Mouse (Mus musculus): ENCODE data around the gene Fzd2.
A peak's percentile ranks its signal among the peaks of the same experiment; 100 is the strongest.

The Fzd2 gene

GRCm38 (mm10) chr11:102619449-102619848 lies 15.3 kb downstream of the Fzd2 start:
- no peak for DNase-seq (ENCODE audit: low spot score in 2 of 2)

- no peak for DNase-seq (ENCODE audit: low spot score in 2 of 2)
Observed at GRCm38 (mm10) chr11:102623876-102624789, 19.9 kb downstream of the Fzd2 start.

GRCm38 (mm10) chr11:102624888-102625407 lies 20.8 kb downstream of the Fzd2 start:
- no peak for DNase-seq (ENCODE audit: low spot score in 2 of 2)

GRCm38 (mm10) chr11:102627171-102627931 lies 23.2 kb downstream of the Fzd2 start:
- DNase-seq (ENCODE audit: low spot score in 2 of 2): no peak

DNA sequence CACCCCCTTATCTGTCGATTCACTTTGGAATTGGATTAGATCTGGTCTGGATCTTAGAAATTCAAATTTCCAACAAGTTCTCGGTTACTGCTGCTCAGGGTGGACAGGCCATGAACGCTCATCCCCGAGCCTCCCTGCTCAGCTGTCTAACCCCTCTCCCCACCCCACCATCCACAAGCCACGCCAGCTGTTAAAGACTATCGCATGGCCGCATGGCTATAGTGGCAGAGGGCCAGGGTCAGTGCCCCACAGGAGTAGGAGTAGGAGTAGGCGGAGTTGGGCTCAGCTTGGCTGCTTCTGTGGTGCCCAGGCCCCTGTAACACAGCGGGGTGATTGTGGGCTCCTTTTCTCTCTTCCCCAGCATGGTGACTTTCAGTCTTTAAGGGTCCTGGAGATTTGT lies 24.3 kb downstream of the Fzd2 start:
- DNase-seq (ENCODE audit: low spot score in 2 of 2): no peak

GRCm38 (mm10) chr11:102629375-102629774 lies 25.2 kb downstream of the Fzd2 start:
- no peak for DNase-seq (ENCODE audit: low spot score in 2 of 2)

DNA sequence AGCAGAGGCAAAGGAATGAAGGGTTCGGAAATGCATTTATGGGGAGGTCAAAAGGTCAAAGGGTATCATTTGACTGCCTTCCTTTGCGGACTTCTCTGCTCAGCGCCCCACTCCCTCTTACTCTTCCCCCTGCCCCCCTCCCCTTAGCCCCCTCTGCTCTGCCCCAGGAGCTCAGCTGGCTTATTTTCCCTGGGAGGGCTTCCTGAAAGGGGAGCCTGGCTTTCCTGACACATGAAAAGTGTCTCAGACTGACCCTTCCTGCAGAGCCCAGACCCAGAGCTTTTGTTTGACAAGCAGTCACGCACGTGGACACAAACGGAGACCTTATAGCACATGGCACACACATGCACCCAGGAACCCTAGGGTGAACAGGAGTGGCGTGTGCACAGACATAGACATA lies 26.5 kb downstream of the Fzd2 start:
- no peak for DNase-seq (ENCODE audit: low spot score in 2 of 2)

DNA sequence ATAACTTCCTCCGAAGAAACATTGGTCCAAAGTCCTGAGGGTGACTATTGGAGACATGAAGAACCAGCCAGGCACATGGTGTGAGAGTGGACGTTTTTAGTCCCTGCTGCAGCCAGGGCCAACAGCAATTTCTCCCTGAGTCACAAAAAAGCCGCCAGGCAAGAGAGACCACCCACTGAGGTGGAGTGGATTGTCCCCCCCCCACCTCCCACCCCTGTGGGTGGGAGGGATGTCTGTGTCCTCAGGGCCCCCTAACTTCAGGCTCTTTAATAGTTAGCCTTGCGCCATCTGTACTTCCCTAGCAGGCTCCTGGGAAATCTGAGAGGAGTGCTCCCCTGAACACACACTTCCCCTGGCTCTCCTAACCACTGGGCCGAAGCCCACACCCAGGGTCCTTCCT lies 27.0 kb downstream of the Fzd2 start:
- no peak for DNase-seq (ENCODE audit: low spot score in 2 of 2)

- no peak for DNase-seq (ENCODE audit: low spot score in 2 of 2)
Observed at GRCm38 (mm10) chr11:102632725-102633124, 28.5 kb downstream of the Fzd2 start.

GRCm38 (mm10) chr11:102633379-102633778 lies 29.2 kb downstream of the Fzd2 start:
- DNase-seq (ENCODE audit: low spot score in 2 of 2): no peak

- no peak for DNase-seq (ENCODE audit: low spot score in 2 of 2)
Observed at GRCm38 (mm10) chr11:102636887-102637286, 32.7 kb downstream of the Fzd2 start.

GRCm38 (mm10) chr11:102643891-102644382 lies 39.7 kb downstream of the Fzd2 start:
- no peak for DNase-seq (ENCODE audit: low spot score in 2 of 2)

GRCm38 (mm10) chr11:102646226-102646625 lies 42.0 kb downstream of the Fzd2 start:
- DNase-seq (ENCODE audit: low spot score in 2 of 2): no peak

- no peak for DNase-seq (ENCODE audit: low spot score in 2 of 2)
Observed at GRCm38 (mm10) chr11:102647885-102648284, 43.7 kb downstream of the Fzd2 start.

DNA sequence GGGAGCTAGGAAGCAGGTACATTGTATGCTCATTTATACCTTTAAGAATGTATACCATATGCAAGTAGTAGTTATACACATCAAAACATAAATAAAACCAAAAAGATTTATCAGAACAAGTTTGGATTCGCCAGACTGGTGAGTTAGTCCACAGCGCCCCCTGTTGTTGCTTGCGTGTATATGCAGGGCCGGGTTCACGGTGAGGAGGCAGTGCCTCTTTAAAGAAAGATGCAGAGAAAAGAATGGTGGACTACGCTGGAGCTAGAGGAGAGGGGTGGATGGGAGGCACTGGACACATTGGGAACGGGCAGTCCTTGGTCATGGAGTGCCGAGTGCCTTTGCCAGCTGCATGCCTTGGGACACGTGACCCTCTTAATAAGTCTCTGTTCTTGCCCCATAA lies 47.2 kb downstream of the Fzd2 start:
- DNase-seq (ENCODE audit: low spot score in 2 of 2): peak; percentile 69 to 70

GRCm38 (mm10) chr11:102652844-102653243 lies 48.6 kb downstream of the Fzd2 start:
- DNase-seq (ENCODE audit: low spot score in 2 of 2): no peak

DNA sequence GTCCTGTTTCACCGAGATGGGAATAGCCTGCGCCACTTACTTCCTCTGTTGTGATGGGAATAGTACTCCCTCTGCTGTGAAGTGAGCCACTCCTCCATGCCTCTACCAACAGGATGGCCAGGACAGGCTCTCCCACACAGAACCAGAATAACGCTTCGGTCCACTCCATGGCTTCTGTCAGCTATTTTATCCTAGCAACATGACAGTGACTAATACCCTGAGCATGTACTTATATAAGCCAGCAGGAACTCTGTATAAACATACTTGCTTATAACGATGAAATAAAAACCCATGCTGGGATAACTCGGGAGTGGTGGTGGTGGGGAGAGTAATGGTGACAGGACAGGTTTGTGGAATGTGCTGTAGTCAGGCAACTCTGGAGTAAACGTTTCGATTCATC lies 51.7 kb downstream of the Fzd2 start:
- DNase-seq (ENCODE audit: low spot score in 2 of 2): peak; percentile 8 to 19

GRCm38 (mm10) chr11:102656326-102656926 lies 52.2 kb downstream of the Fzd2 start:
- DNase-seq (ENCODE audit: low spot score in 2 of 2): no peak

DNA sequence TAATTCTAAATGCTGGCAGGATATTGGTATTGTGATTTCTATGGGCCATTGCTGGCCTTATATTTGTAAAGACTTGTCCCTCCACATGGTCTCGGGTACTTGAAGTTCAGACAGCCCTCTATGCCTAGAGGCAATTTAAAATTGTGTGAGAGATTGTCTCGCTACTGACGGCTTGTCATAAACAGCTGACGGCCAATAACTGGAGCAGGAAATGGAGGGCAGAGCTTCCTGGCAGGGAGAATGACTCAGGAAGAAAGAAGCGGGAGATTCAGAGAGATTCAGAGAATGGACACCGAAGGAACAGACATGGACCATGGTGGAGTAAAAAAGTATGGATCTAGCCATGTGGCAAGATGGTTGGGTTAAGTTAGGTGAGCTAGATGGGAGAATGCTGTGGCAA lies 52.7 kb downstream of the Fzd2 start:
- no peak for DNase-seq (ENCODE audit: low spot score in 2 of 2)
